Mouse (Mus musculus): ENCODE data around the gene Kdf1.

DNA sequence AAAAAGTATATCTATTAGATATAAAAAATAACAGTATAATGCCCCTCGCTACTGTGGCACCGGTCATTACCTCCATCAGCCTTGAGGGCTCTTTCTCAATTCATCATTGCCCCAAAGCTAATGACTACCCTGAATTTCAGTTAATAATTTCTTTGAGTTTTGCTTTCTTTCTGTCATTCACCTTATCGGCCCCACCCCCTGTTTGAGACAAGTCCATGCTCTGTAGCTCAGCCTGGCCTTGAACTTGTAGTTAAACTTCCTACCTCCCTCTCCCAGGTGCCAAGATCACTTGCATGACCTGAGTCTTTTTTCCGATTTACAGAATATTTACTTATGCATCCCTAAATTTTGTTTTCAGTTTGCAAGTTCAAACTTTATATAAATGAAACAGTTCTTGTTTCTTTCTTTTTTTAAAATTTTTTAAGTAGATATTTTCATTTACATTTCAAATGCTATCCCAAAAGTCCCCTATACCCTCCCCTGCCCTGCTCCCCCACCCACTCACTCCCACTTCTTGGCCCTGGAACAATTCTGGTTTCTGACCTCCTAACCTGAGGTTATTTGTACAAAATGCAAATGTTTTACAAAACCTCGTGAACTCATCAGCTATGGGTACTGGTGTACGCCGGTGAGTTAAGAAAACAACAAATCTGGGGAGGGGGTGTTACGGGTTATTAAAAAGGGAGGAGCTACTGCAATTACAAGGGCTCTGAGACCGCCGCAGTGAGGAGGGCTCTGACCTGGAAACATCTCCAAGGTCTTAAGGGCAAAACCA lies 50.7 kb downstream of the Kdf1 start:
- TF ChIP-seq CTCF (IDR thresholded peaks at IDR 0.05; ENCODE audit: borderline replicate concordance, insufficient read depth, low read length) (no peak), POLR2A (IDR thresholded peaks at IDR 0.05; ENCODE audit: low read depth, low read length) (no peak)

Measured in embryonic fibroblast, embryonic 13.5 days (primary cell).